Mouse (Mus musculus): ENCODE results near the gene Ube2m. TPM values are rescaled to one million over a fixed set of nuclear protein-coding genes. Genes with fewer than 3 reads are reported as not detected.

Gene Ube2m
- total RNA-seq, 2 experiments from 2014 or later, result 221 to 229 TPM

Other genes with a start within 250 kb of the Ube2m start
- 10 to 100 TPM; 22.1 to 23.4 TPM for gene Zscan18, start 234.6 kb downstream of the Ube2m start, total RNA-seq (2021)
- gene Zfp329, start 219.4 kb downstream of the Ube2m start, total RNA-seq (2021), result 10 to 100 TPM; 20.2 to 20.9 TPM
- gene Zfp110, start 203.5 kb downstream of the Ube2m start, total RNA-seq (2021), result 10 to 100 TPM; 14.5 to 16.7 TPM
- 1 to 10 TPM; 7.5 to 7.7 TPM for gene Zfp128, start 157.1 kb downstream of the Ube2m start, total RNA-seq (2021)
- gene Zscan22, start 140.5 kb downstream of the Ube2m start, total RNA-seq (2021), result 10 to 100 TPM; 11.2 to 12.3 TPM
- gene Rps5, start 116.0 kb downstream of the Ube2m start, total RNA-seq (2021), result 100 to 1,000 TPM; 507 to 513 TPM
- gene Rnf225, start 110.9 kb downstream of the Ube2m start, total RNA-seq (2021), result 1 to 10 TPM; 1.3 to 1.6 TPM
- gene Zfp324, start 72.4 kb downstream of the Ube2m start, total RNA-seq (2021), result 10 to 100 TPM; 15.3 to 16.7 TPM
- gene Zfp446, start 60.4 kb downstream of the Ube2m start, total RNA-seq (2021), result 1 to 10 TPM; 6.5 to 8.0 TPM
- under 1 TPM in 1 of 2 experiments, not detected in 1; 0.20 TPM for gene Slc27a5, start 40.1 kb downstream of the Ube2m start, total RNA-seq (2021)
- 100 to 1,000 TPM; 252 to 265 TPM for gene Trim28, start 39.2 kb downstream of the Ube2m start, total RNA-seq (2021)
- 10 to 100 TPM; 31.3 to 32.1 TPM for gene Zbtb45, start 28.2 kb downstream of the Ube2m start, total RNA-seq (2021)
- gene Chmp2a, start 3.5 kb downstream of the Ube2m start, total RNA-seq (2021), result 100 to 1,000 TPM; 133 to 134 TPM
- 10 to 100 TPM; 15.2 to 15.9 TPM for gene Mzf1, start 16.5 kb upstream of the Ube2m start, total RNA-seq (2021)
- under 1 TPM in 1 of 2 experiments, not detected in 1; 0.06 TPM for gene Vmn1r85, start 56.9 kb upstream of the Ube2m start, total RNA-seq (2021)
- not detected for gene Vmn1r86, start 81.6 kb upstream of the Ube2m start, total RNA-seq (2021)
- not detected for gene Vmn1r87, start 101.9 kb upstream of the Ube2m start, total RNA-seq (2021)
- gene Vmn1r88, start 121.3 kb upstream of the Ube2m start, total RNA-seq (2021), result under 1 TPM; 0.17 to 0.20 TPM
- not detected for gene Vmn1r89, start 174.7 kb upstream of the Ube2m start, total RNA-seq (2021)
- gene Lig1, start 239.0 kb upstream of the Ube2m start, total RNA-seq (2021), result 10 to 100 TPM; 12.9 to 15.4 TPM
- gene Zswim9, start 240.4 kb upstream of the Ube2m start, total RNA-seq (2021), result 10 to 100 TPM; 12.4 to 13.0 TPM

Data from left cerebral cortex, postnatal 10 days (tissue).